Mouse (Mus musculus): ENCODE data around the gene Gp1bb.

Gp1bb gene

GRCm38 (mm10) chr16:18581623-18582205 lies 40.5 kb downstream of the Gp1bb start:
- 2% methylated on average over 66 of the region's 66 CpGs for WGBS

GRCm38 (mm10) chr16:18581050-18581622 lies 41.1 kb downstream of the Gp1bb start:
- WGBS = 21% methylated on average over 21 of the region's 21 CpGs

GRCm38 (mm10) chr16:18580389-18580788 lies 41.8 kb downstream of the Gp1bb start:
- WGBS = 70% methylated on average over 2 of the region's 2 CpGs

GRCm38 (mm10) chr16:18577599-18578160 lies 44.5 kb downstream of the Gp1bb start:
- WGBS = 54% methylated on average over 5 of the region's 5 CpGs

- 48% methylated on average over 3 of the region's 3 CpGs for WGBS
Measured at GRCm38 (mm10) chr16:18577071-18577470, 45.1 kb downstream of the Gp1bb start.

- 76% methylated on average over 8 of the region's 8 CpGs for WGBS
Measured at GRCm38 (mm10) chr16:18574196-18574595, 48.0 kb downstream of the Gp1bb start.
